Mouse (Mus musculus) midbrain, embryonic 12.5 days (tissue): ENCODE measurements around the gene Thsd4. TPM values are rescaled to one million over a fixed set of nuclear protein-coding genes. Genes with fewer than 3 reads are reported as not detected.
"Not testable (repeated sequence)": the region's sequence is repeated elsewhere in the genome, so short reads cannot be mapped to it uniquely, and the experiment has no call there.

Source experiments
- ATAC-seq: fragments of 200-750 bp; cut with Nextera tagmentation; 2 replicates; pipeline ENCODE4 v1.8.0; 2017; ENCODE audit warnings: low read depth, moderate TSS enrichment, moderate library complexity; ENCODE audit not compliant: low FRiP score
- H3K27ac ChIP-seq: fragments of 300-500 bp; sonication (generic); replicated peaks from 2 replicates; pipeline ENCODE4 v1.5.1; 2016; ENCODE audit warnings: mild to moderate bottlenecking
- H3K27me3 ChIP-seq: fragments of 300-500 bp; sonication (generic); 2 replicates; pipeline ENCODE4 v1.6.1; 2016; ENCODE audit warnings: mild to moderate bottlenecking
- H3K36me3 ChIP-seq: fragments of 300-500 bp; sonication (generic); 2 replicates; pipeline ENCODE4 v1.6.1; 2016
- H3K4me1 ChIP-seq: fragments of 300-500 bp; sonication (generic); 2 replicates; pipeline ENCODE4 v1.6.1; 2016
- H3K4me2 ChIP-seq: fragments of 300-500 bp; sonication (generic); replicated peaks from 2 replicates; pipeline ENCODE4 v1.6.1; 2016; ENCODE audit warnings: mild to moderate bottlenecking, moderate library complexity
- H3K4me3 ChIP-seq: fragments of 300-500 bp; sonication (generic); 2 replicates; pipeline ENCODE4 v1.5.1; 2016; ENCODE audit warnings: mild to moderate bottlenecking
- H3K9ac ChIP-seq: fragments of 300-500 bp; sonication (generic); replicated peaks from 2 replicates; pipeline ENCODE4 v1.6.1; 2016; ENCODE audit warnings: mild to moderate bottlenecking, moderate library complexity
- H3K9me3 ChIP-seq: fragments of 300-500 bp; sonication (generic); 2 replicates; pipeline ENCODE4 v1.6.1; 2016; ENCODE audit warnings: mild to moderate bottlenecking
- WGBS: fragments of 180-500 bp; shearing (Covaris S2); methylation state at CpG from one replicate; pipeline ENCODE4 v1.1.7; 2016; 5-methylcytosine and 5-hydroxymethylcytosine counted together
- polyA plus RNA-seq: library from polyadenylated mRNA; unstranded; fragments of >200 nt; fragmentation: Nextera tagmentation; extraction: Ambion mirVana; gene quantifications from 2 replicates; pipeline ENCODE4 v1.2.1, GENCODE M21; 2016

Gene Thsd4
- polyA plus RNA-seq, 1 experiment from 2014 or later, result 12.8 TPM

DNA sequence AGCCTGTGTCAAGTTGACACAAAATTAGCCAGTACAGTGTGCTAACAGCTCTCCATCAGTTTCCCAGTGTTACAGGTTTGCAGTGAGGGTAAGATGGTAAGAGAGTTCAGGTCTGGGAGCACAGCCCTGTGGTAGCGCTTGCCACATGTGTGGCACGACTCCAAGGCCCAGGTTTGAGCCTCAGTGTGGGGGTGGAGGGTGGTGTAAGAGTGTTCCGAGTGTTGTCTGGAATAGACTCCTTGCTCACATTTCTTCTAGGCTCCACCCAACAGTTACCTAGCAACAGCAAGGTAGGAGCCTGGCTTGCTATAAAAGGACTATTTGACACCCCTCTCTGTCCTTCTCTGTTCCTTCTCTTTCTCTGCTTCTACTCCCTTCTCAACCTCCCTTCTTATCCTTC is 557.5 kb downstream of the Thsd4 start:
- Histone ChIP-seq H3K27me3 (no peaks in the 10 kb centered on the region), H3K9ac (no peak overlapping the region), H3K9me3 (no peaks in the 10 kb centered on the region), H3K27ac (no peak overlapping the region), H3K36me3 (no peaks in the 10 kb centered on the region), H3K4me3 (no peak overlapping the region), H3K4me1 (0 out of 2 replicates have a peak, but pooled peaks cover 3% of the 10 kb centered on the region), H3K4me2 (no peak overlapping the region)
- WGBS, result 72% methylated on average over 3 of the region's 3 CpGs
- no peak for ATAC-seq

- Histone ChIP-seq H3K27ac (no peak overlapping the region), H3K9me3 (no peaks in the 10 kb centered on the region), H3K4me3 (no peak overlapping the region), H3K4me1 (0 out of 2 replicates have a peak, but pooled peaks cover 3% of the 10 kb centered on the region), H3K9ac (no peak overlapping the region), H3K36me3 (no peaks in the 10 kb centered on the region), H3K4me2 (no peak overlapping the region), H3K27me3 (no peaks in the 10 kb centered on the region)
- WGBS, result 62% methylated on average over 14 of the region's 14 CpGs
- no peak for ATAC-seq
These were observed 560.5 kb downstream of the Thsd4 start for GRCm38 (mm10) chr9:59961201-59961955.

- H3K4me1 ChIP-seq, result 0 out of 2 replicates have a peak, but pooled peaks cover 3% of the 10 kb centered on the region
- no peak for ATAC-seq
- H3K27me3 ChIP-seq, result no peaks in the 10 kb centered on the region
- H3K9ac ChIP-seq, result no peak within 1 kb of the TSS
- no peaks in the 10 kb centered on the region for H3K9me3 ChIP-seq
- no peak within 1 kb of the TSS for H3K4me2 ChIP-seq
- 88% methylated on average over 10 of the region's 10 CpGs for WGBS
- H3K36me3 ChIP-seq, result no peaks in the 10 kb centered on the region
- no peak within 1 kb of the TSS for H3K27ac ChIP-seq
- no peak within 1 kb of the TSS for H3K4me3 ChIP-seq
These were observed 561.3 kb downstream of the Thsd4 start, which contains the start of gene Nr2e3 for GRCm38 (mm10) chr9:59960559-59960958. Gene Nr2e3, minus strand, starts transcription at chr9:59960659.

GRCm38 (mm10) chr9:59959276-59959675 is 562.6 kb downstream of the Thsd4 start:
- 4% methylated on average over 8 of the region's 8 CpGs for WGBS
- Histone ChIP-seq H3K4me1 (0 out of 2 replicates have a peak, but pooled peaks cover 3% of the 10 kb centered on the region), H3K27ac (no peak overlapping the region), H3K4me2 (no peak overlapping the region), H3K9ac (no peak overlapping the region), H3K36me3 (no peaks in the 10 kb centered on the region), H3K27me3 (no peaks in the 10 kb centered on the region), H3K9me3 (no peaks in the 10 kb centered on the region), H3K4me3 (no peak overlapping the region)
- ATAC-seq, result peak; percentile 30; the same call in 1 of the 2 replicates

GRCm38 (mm10) chr9:59958115-59958514 is 563.7 kb downstream of the Thsd4 start:
- H3K9ac ChIP-seq, H3K36me3 ChIP-seq, H3K4me2 ChIP-seq, ATAC-seq, H3K9me3 ChIP-seq, H3K27ac ChIP-seq, H3K4me3 ChIP-seq, H3K4me1 ChIP-seq, H3K27me3 ChIP-seq: not testable (repeated sequence)
- 64% methylated on average over 1 of the region's 1 CpGs for WGBS

DNA sequence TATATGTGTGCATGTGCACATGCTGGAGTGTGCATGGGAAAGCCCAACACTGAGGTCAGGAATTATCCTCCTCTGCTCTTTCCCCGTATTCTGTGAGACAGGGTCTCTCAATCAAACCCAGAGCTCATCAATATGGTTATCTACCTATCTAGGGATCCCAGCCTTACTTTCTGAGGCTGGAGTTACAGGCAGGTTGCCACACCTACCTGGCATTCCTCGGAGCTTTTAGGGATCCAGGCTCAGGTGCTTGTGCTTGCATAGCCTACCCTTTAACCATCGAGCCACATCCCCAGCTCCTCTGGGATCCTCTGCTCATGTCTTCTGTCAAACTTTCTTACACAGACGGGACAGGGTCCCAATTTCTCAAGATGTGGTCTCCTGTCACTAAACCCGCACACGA is 565.4 kb downstream of the Thsd4 start:
- Histone ChIP-seq H3K9ac (0 out of 2 replicates have a peak overlapping the region, but pooled peaks have one; percentile 6), H3K27ac (no peak overlapping the region), H3K4me3 (no peak overlapping the region), H3K4me2 (no peak overlapping the region), H3K9me3 (no peaks in the 10 kb centered on the region), H3K27me3 (no peaks in the 10 kb centered on the region), H3K36me3 (no peaks in the 10 kb centered on the region), H3K4me1 (0 out of 2 replicates have a peak, but pooled peaks cover 3% of the 10 kb centered on the region)
- WGBS, result 46% methylated on average over 6 of the region's 6 CpGs
- no peak for ATAC-seq

DNA sequence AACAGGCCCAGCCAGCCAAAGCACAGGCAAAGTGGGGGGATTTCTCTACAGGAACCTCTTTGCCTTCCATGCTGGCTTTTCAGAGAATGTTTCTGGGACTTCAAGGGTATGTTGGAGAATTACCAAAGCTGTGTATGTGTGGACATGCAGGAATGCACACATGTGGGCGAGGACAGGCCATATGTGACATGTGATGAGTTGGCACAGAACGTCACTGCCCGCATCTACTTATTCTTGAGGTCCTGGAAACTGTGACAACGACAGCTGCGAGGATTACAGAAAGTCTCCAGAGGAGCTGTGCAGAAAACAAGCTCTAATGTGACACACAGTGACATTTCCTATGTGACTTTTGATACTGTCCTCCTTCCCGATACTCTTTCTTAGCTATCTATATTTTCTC is 566.2 kb downstream of the Thsd4 start:
- Histone ChIP-seq H3K9me3 (no peaks in the 10 kb centered on the region), H3K9ac (no peak overlapping the region), H3K4me2 (no peak overlapping the region), H3K36me3 (no peaks in the 10 kb centered on the region), H3K4me1 (no peaks in the 10 kb centered on the region), H3K4me3 (no peak overlapping the region), H3K27me3 (no peaks in the 10 kb centered on the region), H3K27ac (no peak overlapping the region)
- ATAC-seq, result no peak
- WGBS, result 80% methylated on average over 6 of the region's 6 CpGs

DNA sequence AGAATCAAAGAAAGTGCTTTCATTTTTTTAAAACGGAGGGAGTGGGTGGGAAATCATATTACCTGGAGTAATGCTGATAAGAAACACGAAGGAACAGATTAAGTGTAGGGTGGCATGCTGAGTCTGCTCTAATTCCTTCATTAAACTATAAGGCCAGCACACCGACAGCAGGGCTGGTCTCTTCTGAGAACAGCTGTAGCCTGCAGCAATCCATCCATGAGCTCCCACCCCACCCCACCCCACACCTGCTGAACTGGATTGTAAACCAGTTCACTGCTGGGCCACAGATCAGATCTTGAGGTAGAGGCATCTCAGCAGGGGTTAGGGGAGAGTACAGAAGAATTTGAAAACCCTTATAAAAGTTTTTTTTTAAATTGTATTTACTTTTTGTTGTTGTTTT is 566.6 kb downstream of the Thsd4 start:
- Histone ChIP-seq H3K36me3 (no peaks in the 10 kb centered on the region), H3K4me1 (no peaks in the 10 kb centered on the region), H3K9ac (no peak overlapping the region), H3K27ac (no peak overlapping the region), H3K4me3 (no peak overlapping the region), H3K9me3 (no peaks in the 10 kb centered on the region), H3K4me2 (no peak overlapping the region), H3K27me3 (no peaks in the 10 kb centered on the region)
- ATAC-seq, result no peak
- WGBS, result 55% methylated on average over 3 of the region's 3 CpGs

GRCm38 (mm10) chr9:59953556-59953955 is 568.3 kb downstream of the Thsd4 start:
- H3K27ac ChIP-seq, result no peak overlapping the region
- H3K4me2 ChIP-seq, result no peak overlapping the region
- H3K27me3 ChIP-seq, result no peaks in the 10 kb centered on the region
- no peak overlapping the region for H3K4me3 ChIP-seq
- no peaks in the 10 kb centered on the region for H3K4me1 ChIP-seq
- WGBS, result 85% methylated on average over 7 of the region's 7 CpGs
- H3K36me3 ChIP-seq, result no peaks in the 10 kb centered on the region
- no peak overlapping the region for H3K9ac ChIP-seq
- no peak for ATAC-seq
- no peaks in the 10 kb centered on the region for H3K9me3 ChIP-seq

- Histone ChIP-seq H3K4me3 (no peak overlapping the region), H3K36me3 (no peaks in the 10 kb centered on the region), H3K27me3 (no peaks in the 10 kb centered on the region), H3K9me3 (no peaks in the 10 kb centered on the region), H3K4me1 (no peaks in the 10 kb centered on the region), H3K4me2 (no peak overlapping the region), H3K9ac (no peak overlapping the region), H3K27ac (no peak overlapping the region)
- 47% methylated on average over 7 of the region's 8 CpGs for WGBS
- ATAC-seq, result no peak
These were observed 569.3 kb downstream of the Thsd4 start for GRCm38 (mm10) chr9:59952515-59953070.

DNA sequence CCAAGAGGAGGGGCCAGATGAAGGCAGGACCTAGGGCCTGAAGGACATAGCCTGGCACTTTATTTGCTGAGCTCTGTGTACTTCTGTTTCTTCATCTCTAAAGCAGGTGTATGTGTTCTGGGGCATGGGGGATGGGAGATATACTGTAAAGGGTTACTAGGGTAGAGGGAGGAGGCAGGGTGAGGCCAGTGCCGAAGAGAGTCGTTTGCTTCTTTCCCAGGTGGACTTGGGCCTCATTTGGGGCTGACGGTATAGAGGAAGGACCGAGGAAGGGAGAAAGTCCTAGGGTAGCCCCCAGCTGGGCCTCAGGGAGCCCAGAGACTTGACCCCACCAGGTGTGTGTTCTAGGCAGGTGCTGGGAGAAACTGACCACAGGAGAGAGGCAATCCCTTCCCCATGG is 569.9 kb downstream of the Thsd4 start:
- Histone ChIP-seq H3K36me3 (no peaks in the 10 kb centered on the region), H3K9ac (no peak overlapping the region), H3K4me2 (no peak overlapping the region), H3K9me3 (no peaks in the 10 kb centered on the region), H3K4me1 (no peaks in the 10 kb centered on the region), H3K27me3 (0 out of 2 replicates have a peak, but pooled peaks cover 2% of the 10 kb centered on the region), H3K4me3 (no peak overlapping the region), H3K27ac (no peak overlapping the region)
- 89% methylated on average over 4 of the region's 4 CpGs for WGBS
- ATAC-seq, result no peak

- Histone ChIP-seq H3K9ac (no peak overlapping the region), H3K4me2 (no peak overlapping the region), H3K4me3 (no peak overlapping the region), H3K9me3 (no peaks in the 10 kb centered on the region), H3K36me3 (no peaks in the 10 kb centered on the region), H3K27me3 (0 out of 2 replicates have a peak, but pooled peaks cover 2% of the 10 kb centered on the region), H3K4me1 (no peaks in the 10 kb centered on the region), H3K27ac (no peak overlapping the region)
- 90% methylated on average over 9 of the region's 9 CpGs for WGBS
- no peak for ATAC-seq
These were observed 570.7 kb downstream of the Thsd4 start for GRCm38 (mm10) chr9:59951001-59951750.
